Mouse (Mus musculus) c-Kit-negative CD71-positive TER-119-positive erythroid progenitor cells, embryonic 14.5 days (primary cell): ENCODE data around the gene Tmem106c.

ENCODE experiments used
- DNase-seq: peaks from one replicate; pipeline ENCODE4 v3.0.0-alpha.2; 2013; ENCODE audit warnings: low read depth, low spot score

Gene Tmem106c

GRCm38 (mm10) chr15:98001321-98002112 is 37.5 kb downstream of the Tmem106c start:
- DNase-seq, result no peak

DNA sequence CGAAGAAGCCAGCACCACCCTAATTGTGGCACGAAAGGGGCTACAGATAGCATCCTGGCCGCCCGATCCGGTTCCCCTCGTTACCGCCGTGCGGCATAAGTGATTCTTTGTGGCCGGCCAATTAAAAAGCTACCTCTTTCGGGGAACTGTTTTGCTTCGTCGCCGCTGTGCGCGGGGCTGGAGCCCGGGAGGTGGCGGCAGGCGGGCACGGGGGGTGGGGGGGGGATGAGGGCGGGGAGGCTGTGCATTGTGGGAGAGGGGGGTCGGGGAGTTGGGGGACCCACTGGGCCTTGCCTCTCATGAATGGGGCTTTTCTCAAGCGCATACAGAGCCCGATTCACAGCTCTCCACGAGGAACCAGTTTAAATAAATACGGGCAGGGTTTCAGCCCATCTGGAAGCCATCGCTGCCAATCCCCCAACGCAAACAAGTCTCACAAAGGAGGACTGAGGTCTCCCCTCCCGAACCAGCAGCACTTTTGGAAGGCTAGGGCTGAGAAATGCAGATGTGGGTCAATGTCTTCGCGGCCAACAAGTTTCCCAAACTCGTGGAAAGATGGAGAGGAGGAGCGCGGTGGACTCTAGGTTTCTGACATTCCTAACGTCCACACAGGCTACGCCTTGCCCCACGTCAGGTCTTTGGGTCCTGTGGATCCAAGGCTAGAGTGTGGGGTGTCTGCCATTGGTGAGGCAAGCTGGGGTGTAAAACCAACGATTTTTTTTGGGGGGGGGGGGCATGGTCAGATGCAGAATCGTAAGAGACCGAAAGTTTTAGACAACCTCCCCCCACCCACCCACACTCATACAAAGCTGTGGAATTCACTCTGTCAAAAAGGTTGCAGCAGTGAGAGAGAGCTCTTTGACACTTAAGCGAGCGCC is 38.4 kb downstream of the Tmem106c start:
- DNase-seq, result no peak

- no peak for DNase-seq
These were observed 39.2 kb downstream of the Tmem106c start for GRCm38 (mm10) chr15:98002991-98003821.

DNA sequence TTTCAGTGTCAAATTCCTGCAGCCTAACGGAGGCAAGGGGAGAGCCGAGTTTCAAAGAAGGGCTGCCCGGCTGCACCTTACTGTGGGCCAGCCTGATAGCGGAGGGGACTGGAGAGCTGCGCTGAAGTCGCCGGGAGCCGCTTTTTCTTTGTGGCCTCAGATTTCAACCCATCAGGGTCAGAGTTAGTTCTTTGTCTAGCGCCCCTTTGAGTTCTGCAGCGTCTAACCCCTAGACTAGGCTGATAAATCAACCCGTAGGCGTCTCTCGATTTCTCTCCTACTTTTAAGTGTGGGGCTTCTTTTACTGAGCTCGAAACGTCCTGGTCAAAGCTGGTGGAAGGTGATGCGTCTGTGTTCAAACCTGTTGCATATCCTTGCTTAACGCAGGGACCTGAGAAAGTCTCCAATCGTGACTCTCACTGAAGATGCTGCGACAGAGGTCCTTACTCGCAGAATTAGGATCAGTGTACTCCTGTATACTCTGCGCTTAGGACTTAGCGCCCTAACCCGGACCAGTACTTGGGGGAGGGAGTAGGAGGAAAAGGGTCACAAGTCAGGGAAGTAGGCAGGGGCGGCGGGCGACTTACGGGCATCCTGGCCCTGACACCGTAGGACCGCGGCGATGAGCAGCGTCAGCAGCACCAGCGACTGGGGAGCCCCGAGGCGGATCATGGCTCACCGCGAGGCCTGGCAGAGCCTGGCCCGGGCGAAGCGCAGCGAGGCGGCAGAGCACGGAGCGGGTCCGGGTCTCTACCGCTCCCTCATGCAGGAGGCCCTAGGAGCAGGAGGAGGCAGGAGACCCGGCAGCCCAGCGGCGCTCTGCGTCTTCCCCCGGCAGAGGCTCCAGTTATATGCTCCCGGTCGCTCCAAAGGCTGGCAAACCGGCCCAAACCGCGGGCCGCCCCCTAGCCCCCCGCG is 40.1 kb downstream of the Tmem106c start, which contains the start of gene Col2a1:
TSS of gene Col2a1 (minus strand) at position 874 of the 918 bp plus-strand sequence.
- DNase-seq, result no peak

DNA sequence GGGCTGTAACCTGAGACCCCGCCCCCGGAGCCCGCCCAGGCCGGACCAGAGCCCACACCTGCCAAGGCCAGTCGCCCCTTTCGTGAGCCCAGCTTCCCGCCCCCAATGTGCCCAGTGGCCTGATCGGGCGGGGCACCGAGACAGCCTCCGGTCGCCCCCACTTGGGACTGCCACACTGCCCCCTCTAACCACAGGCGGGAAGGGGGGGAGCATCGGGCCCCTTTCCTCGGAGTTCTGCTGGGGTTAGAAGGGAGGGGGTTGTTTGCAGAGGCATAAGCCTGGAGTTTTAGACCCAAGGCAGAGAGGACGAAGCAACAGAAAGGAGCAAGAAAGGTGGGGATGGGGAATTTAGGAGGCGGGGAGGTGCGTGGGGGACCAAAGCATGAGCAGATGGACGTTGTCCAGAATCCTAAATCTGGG is 40.8 kb downstream of the Tmem106c start:
- no peak for DNase-seq

DNA sequence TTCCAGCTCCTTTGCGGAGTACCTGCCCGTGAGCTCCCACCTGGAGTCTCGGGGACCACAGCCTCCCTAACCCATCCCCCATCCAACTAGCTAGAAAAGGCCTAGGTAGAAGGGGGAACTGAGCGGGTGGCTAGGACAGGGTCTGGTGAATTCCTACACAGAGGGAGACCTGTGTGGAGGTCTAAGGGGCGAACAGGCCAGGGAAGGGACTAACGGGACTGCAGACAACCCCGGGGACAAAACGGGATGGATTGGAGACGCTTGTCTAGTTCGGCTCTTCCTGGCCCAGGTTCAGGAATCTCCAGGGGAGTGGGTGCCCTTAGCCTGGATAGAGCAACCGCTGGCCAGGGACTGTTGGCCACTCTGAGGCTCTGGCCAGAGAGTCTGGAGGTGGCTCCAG is 41.2 kb downstream of the Tmem106c start:
- no peak for DNase-seq

DNA sequence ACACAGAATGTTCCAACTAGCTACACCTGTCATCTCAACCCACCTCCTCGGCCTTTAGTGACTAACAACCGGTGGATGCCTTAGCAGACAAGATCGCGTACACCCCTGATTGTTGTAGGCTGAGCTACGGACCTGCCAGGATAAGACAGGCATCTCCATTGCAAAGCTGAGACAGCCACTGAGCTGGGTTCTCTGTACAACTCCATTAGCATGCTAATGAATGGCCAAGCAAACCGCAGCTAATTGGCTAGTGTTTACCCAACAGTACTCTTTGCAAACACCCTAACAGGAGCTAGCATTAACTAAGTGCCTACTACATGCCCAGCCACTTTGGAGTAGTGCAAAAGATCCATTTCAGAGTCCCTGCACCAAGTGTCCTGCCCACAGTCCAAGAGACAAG is 48.8 kb downstream of the Tmem106c start:
- no peak for DNase-seq

DNA sequence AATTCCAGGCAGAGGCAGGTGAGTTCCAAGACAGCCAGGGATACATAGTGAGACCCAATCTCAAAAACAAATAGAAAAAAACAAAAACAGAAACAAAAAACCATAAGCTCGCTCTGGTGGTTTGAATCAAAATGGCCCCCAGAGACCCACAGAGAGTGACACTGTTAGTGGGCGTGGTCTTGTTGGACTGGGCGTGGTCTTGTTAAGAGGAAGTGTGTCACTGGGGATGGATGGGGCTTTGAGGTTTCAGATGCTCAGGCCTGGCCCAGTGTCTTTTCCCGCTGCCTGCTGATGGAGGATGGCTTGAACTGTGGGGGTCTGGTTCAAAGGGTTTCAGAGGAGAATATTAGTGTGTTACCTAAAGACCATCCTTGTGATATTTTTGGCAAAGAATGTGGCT is 53.9 kb downstream of the Tmem106c start:
- DNase-seq, result no peak

GRCm38 (mm10) chr15:98019047-98019446 is 55.0 kb downstream of the Tmem106c start:
- no peak for DNase-seq
